Mouse (Mus musculus): ENCODE results near the gene Scyl1.
A peak's percentile ranks its signal among the peaks of the same experiment; 100 is the strongest.

The Scyl1 gene

DNA sequence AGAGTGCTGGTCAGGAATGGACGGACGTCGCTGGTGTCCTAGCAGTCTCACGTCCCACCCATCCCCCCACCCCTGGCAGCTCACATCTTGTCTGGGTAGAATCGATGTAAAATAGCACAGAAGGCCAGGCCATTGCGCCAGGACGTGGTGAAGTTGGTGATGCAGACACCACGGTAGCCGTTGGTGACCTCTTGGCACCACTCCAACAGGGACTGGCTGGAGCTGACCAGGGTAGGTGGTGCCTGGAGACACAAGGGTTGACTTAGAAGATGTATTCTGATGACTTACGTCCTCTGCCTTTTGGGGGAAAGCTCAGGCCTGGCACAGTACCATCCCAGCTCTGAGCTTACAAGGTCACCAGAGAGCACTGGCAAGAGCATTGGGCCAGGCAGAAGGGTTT is 54.3 kb downstream of the Scyl1 start:
- no peak for DNase-seq (ENCODE audit: low spot score in 2 of 2)

- DNase-seq (ENCODE audit: low spot score in 2 of 2): no peak
Observed at GRCm38 (mm10) chr19:5715793-5716688, 55.2 kb downstream of the Scyl1 start.

DNA sequence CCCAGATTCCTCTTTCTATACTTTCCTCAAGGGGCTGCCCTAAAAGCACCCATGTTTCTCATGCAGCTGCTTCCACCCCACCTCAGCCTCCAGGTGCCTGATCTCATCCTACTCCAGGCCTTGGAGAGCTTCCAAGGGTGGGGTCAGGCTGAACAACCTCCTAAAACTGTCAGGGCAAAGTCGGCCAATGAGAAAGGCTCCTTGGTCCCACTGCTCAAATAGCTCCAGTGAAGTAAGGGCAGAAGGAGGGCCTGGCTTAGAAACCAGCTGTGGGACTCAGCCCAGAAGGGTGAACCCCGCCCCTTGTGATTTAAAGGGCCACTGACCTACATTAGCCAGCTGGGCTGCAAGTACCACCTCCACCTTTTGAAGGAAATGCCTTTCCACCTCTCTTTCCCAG is 57.5 kb downstream of the Scyl1 start:
- peak in 1 of 2 experiments; percentile 71 for DNase-seq (ENCODE audit: low spot score in 2 of 2)

GRCm38 (mm10) chr19:5713255-5713654 is 58.0 kb downstream of the Scyl1 start:
- no peak for DNase-seq (ENCODE audit: low spot score in 2 of 2)

- DNase-seq (ENCODE audit: low spot score in 2 of 2): no peak
Observed at GRCm38 (mm10) chr19:5711907-5712460, 59.2 kb downstream of the Scyl1 start.

- DNase-seq (ENCODE audit: low spot score in 2 of 2): no peak
Observed at GRCm38 (mm10) chr19:5711218-5711617, 60.0 kb downstream of the Scyl1 start.

GRCm38 (mm10) chr19:5710581-5710980 is 60.6 kb downstream of the Scyl1 start:
- DNase-seq (ENCODE audit: low spot score in 2 of 2): no peak

- DNase-seq (ENCODE audit: low spot score in 2 of 2): no peak
Observed at GRCm38 (mm10) chr19:5710068-5710467, 61.2 kb downstream of the Scyl1 start.
